Mouse (Mus musculus) bone marrow, adult 2 months (tissue): Measurements from ENCODE around the gene Nek9. TPM values are rescaled to one million over a fixed set of nuclear protein-coding genes. Genes with fewer than 3 reads are reported as not detected.

Experiments
- H3K27ac ChIP-seq: fragments of 200-500 bp; 2 replicates; pipeline ENCODE4 v1.5.1; 2012; ENCODE audit warnings: low read depth, mild to moderate bottlenecking, control low read depth, inconsistent platforms, low read length; ENCODE audit not compliant: control insufficient read depth, poor library complexity, insufficient read depth
- H3K4me1 ChIP-seq: fragments of 200-500 bp; 2 replicates; pipeline ENCODE4 v1.6.1; 2011; ENCODE audit warnings: low read length; ENCODE audit not compliant: control insufficient read depth, insufficient read depth
- H3K4me3 ChIP-seq: fragments of 200-500 bp; replicated peaks from 2 replicates; pipeline ENCODE3; 2011; ENCODE audit warnings: mild to moderate bottlenecking, low read depth, low read length, control low read depth; ENCODE audit not compliant: control insufficient read depth
- CTCF ChIP-seq: fragments of 200-500 bp; IDR thresholded peaks from 2 replicates; pipeline ENCODE4 v1.5.1; 2011; ENCODE audit warnings: low read length, control low read depth; ENCODE audit not compliant: control insufficient read depth, insufficient read depth
- POLR2A ChIP-seq: fragments of 200-500 bp; IDR thresholded peaks from 2 replicates; pipeline ENCODE4 v1.6.1; 2011; ENCODE audit warnings: low read depth, mild to moderate bottlenecking, control low read depth, low read length, borderline replicate concordance; ENCODE audit not compliant: control insufficient read depth
- WGBS: fragments of 180-500 bp; shearing (Covaris S2); methylation state at CpG from one replicate; pipeline ENCODE4 v1.1.7; 2018; 5-methylcytosine and 5-hydroxymethylcytosine counted together
- polyA plus RNA-seq: library from polyadenylated mRNA; stranded (reverse); fragments of >200 nt; gene quantifications from 2 replicates; pipeline ENCODE4 v1.2.4, GENCODE M21; 2011; ENCODE audit warnings: low replicate concordance; ENCODE audit not compliant: missing spikeins, insufficient read depth, insufficient read length

The Nek9 gene
- polyA plus RNA-seq = 14.2 and 25.4 TPM in 2 replicates

DNA sequence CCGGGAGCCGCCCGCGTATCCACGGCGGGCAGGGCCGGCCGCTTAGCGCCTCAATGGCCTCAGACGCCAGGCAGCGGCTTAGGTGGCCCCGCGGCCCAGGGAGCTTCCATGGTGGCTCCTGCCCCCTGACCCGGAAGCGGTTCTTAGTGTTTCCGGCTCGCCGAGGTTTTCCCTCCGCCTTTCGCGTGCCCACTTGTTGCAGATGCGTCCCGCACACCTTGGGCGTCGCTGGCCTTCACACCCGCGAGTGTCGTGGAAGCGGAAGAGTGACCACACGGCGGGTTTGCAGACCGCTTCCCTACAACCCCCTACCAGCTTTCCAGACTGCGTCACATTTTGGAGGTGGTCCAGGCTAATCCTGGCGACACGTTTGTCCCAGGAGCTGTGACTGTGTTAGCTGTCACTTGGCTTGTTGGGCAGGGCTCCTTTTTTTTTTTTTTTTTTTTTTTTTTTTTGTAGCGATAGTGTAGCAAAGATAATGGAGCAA lies at the start of gene Nek9:
Nek9 (minus strand) TSS at position 120 of the 487 bp plus-strand sequence.
- H3K4me3 ChIP-seq = peak within 1 kb of the TSS; percentile 81
- under 1% methylated on average over 36 of the region's 36 CpGs for WGBS
- peak within 1 kb of the TSS; percentile 96 for H3K27ac ChIP-seq
- H3K4me1 ChIP-seq = no peaks in the 10 kb centered on the region; the same call in 1 of the 2 replicates
- TF ChIP-seq CTCF (no peak), POLR2A (peak; percentile 87; the same call in 1 of the 2 replicates)

- Histone ChIP-seq H3K4me3 (no peak overlapping the region), H3K4me1 (peaks cover 2% of the 10 kb centered on the region), H3K27ac (peak overlapping the region; percentile 89; the same call in 1 of the 2 replicates)
- WGBS = 52% methylated on average over 5 of the region's 5 CpGs
- no peak for TF ChIP-seq CTCF
- no peak for TF ChIP-seq POLR2A
Measured at GRCm38 (mm10) chr12:85385995-85386375, 46.8 kb upstream of the Nek9 start.

- TF ChIP-seq CTCF (no peak), POLR2A (no peak)
- 6% methylated on average over 10 of the region's 10 CpGs for WGBS
- Histone ChIP-seq H3K4me1 (peaks cover 2% of the 10 kb centered on the region), H3K27ac (peak overlapping the region; percentile 89), H3K4me3 (no peak overlapping the region)
Measured at GRCm38 (mm10) chr12:85385329-85385994, 46.3 kb upstream of the Nek9 start.

DNA sequence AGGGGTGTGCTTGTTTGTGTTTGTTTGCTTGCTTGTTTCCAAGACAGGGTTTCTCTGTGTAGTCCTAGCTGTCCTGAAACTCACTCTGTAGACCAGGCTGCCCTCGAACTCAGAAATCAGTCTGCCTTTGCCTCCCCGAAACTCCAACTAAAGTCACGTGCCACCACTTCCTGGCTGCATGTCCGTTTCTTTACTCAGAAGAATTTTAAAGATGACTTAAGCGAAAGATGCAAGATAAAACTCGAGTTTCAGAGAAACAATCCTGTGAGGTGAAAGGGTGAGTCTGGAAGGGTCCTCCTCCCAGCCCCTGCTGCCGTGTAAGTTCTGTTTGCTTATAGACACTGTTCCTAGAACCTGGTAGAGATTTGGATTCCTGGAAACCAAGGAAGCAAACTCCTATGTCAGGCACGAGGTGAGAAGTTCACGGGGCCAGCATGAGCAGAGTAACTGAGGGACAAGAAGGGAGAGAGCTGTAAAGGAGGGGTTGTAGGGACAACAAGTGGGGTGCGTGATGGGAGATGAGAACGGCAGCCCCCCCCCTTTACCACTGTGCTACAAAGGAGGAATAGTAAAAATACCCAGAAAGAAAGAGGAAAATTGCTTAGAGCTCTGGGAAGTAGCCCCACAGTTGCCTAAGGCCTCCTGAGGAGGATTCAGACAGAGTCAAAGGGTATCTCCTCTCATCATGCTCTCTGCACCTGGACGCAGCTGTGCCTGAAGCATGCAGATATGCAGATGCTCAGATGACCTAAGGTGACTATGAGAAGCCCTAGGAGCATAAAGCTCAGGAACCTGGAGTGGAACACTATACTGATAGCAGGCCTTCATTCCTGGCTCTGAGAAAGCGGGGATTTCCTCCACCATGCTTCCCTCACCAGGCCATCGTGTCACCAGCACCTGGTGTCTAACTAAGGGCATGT lies 43.9 kb upstream of the Nek9 start:
- WGBS = 36% methylated on average over 14 of the region's 14 CpGs
- Histone ChIP-seq H3K27ac (no peak overlapping the region), H3K4me3 (no peak overlapping the region), H3K4me1 (no peaks in the 10 kb centered on the region; the same call in none of the 2 replicates)
- TF ChIP-seq CTCF = no peak
- no peak for TF ChIP-seq POLR2A

GRCm38 (mm10) chr12:85381570-85381969 lies 42.4 kb upstream of the Nek9 start:
- no peak for TF ChIP-seq CTCF
- 59% methylated on average over 6 of the region's 6 CpGs for WGBS

GRCm38 (mm10) chr12:85380942-85381341 lies 41.8 kb upstream of the Nek9 start:
- Histone ChIP-seq H3K27ac (no peak overlapping the region), H3K4me1 (no peaks in the 10 kb centered on the region; the same call in none of the 2 replicates), H3K4me3 (no peak overlapping the region)
- peak; percentile 33; the same call in 1 of the 2 replicates for TF ChIP-seq CTCF
- no peak for TF ChIP-seq POLR2A
- 77% methylated on average over 7 of the region's 7 CpGs for WGBS

More at GRCm38 (mm10) chr12:85381570-85381969, 42.4 kb upstream of the Nek9 start:
- Histone ChIP-seq H3K4me3 (no peak overlapping the region), H3K27ac (peak overlapping the region; percentile 47; the same call in 1 of the 2 replicates), H3K4me1 (no peaks in the 10 kb centered on the region; the same call in none of the 2 replicates)

- 37% methylated on average over 1 of the region's 1 CpGs for WGBS
- TF ChIP-seq POLR2A = no peak
- TF ChIP-seq CTCF = no peak
- Histone ChIP-seq H3K4me3 (no peak overlapping the region), H3K27ac (no peak overlapping the region), H3K4me1 (no peaks in the 10 kb centered on the region; the same call in none of the 2 replicates)
Measured at GRCm38 (mm10) chr12:85380308-85380707, 41.1 kb upstream of the Nek9 start.

DNA sequence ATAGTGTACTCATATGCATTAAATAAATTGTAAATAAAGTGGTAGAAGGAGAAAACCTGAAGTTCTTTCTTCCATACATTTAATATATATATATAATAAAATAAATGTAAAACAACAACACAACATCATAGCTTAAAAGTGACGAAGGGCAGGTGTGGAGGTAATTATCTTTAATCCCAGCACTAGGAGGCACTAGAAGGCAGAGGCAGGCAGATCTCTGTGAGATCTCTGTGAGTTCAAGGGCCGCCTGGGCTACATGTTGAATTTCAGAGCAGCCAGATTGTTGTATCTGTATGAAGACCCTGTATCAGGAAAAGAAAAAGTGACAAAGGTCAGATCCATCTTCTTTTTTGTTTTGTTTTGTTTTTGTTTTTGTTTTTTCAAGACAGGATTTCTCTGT lies 39.1 kb upstream of the Nek9 start:
- H3K27ac ChIP-seq = no peak overlapping the region
- no peak overlapping the region for H3K4me3 ChIP-seq
- 68% methylated on average over 2 of the region's 2 CpGs for WGBS
- TF ChIP-seq CTCF (peak; percentile 27; the same call in 1 of the 2 replicates), POLR2A (no peak)
- H3K4me1 ChIP-seq = no peaks in the 10 kb centered on the region; the same call in none of the 2 replicates
